ENCODE assay signal across 8 mouse cellular contexts in the genomic region with DNA sequence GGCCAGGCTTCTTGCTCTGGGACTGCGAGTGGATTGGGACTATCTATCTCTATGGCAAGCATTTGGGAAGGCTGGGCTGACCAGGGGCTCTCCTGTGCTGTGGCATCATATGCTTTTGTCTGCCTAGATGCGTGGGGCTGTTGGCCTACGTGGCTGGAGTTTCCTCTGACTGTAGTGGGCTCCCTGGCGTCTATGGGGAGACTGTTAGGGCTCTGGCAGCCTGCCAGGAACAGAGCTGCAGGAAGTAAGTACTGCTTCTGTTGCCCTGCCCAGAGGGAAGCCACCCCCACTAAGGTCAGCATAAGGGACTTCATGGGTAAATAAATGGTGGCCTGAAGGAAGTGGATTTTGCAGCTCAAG. TPM values are rescaled to one million over a fixed set of nuclear protein-coding genes. Genes with fewer than 3 reads are reported as not detected.
DNase-seq lines count a peak whose midpoint lies in the region; ATAC-seq lines count a peak whose summit lies in the region.

No protein-coding gene starts in this region.

- peak; percentile 68 for DNase-seq in adrenal gland, adult 2 months
- DNase-seq in hindbrain, embryonic 10.5 days (ENCODE audit: low spot score), result no peak
- DNase-seq in midbrain, embryonic 14.5 days, result peak; percentile 69
- DNase-seq in ovary, adult 18-20 months (ENCODE audit: low spot score), result no peak

- peak overlapping the region; percentile 99 for H3K4me2 ChIP-seq in forebrain, embryonic 13.5 days
- H3K4me2 ChIP-seq in limb, embryonic 12.5 days, result peak overlapping the region; percentile 100
- peak overlapping the region; percentile 93 for H3K4me2 ChIP-seq in midbrain, embryonic 14.5 days (ENCODE audit: low read length)

- peak overlapping the region; percentile 78 for H3K27ac ChIP-seq in forebrain, embryonic 13.5 days
- peak overlapping the region; percentile 100 for H3K27ac ChIP-seq in hindbrain, embryonic 10.5 days
- peak overlapping the region; percentile 72 for H3K27ac ChIP-seq in limb, embryonic 12.5 days
- H3K27ac ChIP-seq in midbrain, embryonic 14.5 days (replicated peaks; ENCODE audit: low read depth, low read length), result 0 out of 2 replicates have a peak overlapping the region, but pooled peaks have one; percentile 3

- peak overlapping the region; percentile 99 for H3K9ac ChIP-seq in forebrain, embryonic 13.5 days
- H3K9ac ChIP-seq in limb, embryonic 12.5 days (replicated peaks), result peak overlapping the region; percentile 98
- peak overlapping the region; percentile 93 for H3K9ac ChIP-seq in midbrain, embryonic 14.5 days (replicated peaks; ENCODE audit: low read length)

- peaks cover 65% of the 10 kb centered on the region for H3K36me3 ChIP-seq in megakaryocyte, embryonic 14.5 days (replicated peaks; ENCODE audit: low read length)
- H3K36me3 ChIP-seq in forebrain, embryonic 13.5 days (ENCODE audit: poor library complexity, severe bottlenecking), result peaks cover 63% of the 10 kb centered on the region
- peaks cover 70% of the 10 kb centered on the region for H3K36me3 ChIP-seq in hindbrain, embryonic 10.5 days
- H3K36me3 ChIP-seq in limb, embryonic 12.5 days, result peaks cover 62% of the 10 kb centered on the region
- H3K36me3 ChIP-seq in midbrain, embryonic 14.5 days (ENCODE audit: control insufficient read depth, insufficient read depth, low read length), result peaks cover 51% of the 10 kb centered on the region

- ATAC-seq in megakaryocyte, adult 5-6 weeks (ENCODE audit: poor library complexity, severe bottlenecking), result no peak
- no peak for ATAC-seq in forebrain, embryonic 13.5 days
- no peak for ATAC-seq in limb, embryonic 12.5 days (ENCODE audit: insufficient number of reproducible peaks, insufficient read depth, low FRiP score, low TSS enrichment, low read depth)
- ATAC-seq in midbrain, embryonic 14.5 days (ENCODE audit: low FRiP score, low TSS enrichment), result no peak

- no peaks in the 10 kb centered on the region for H3K27me3 ChIP-seq in megakaryocyte, embryonic 14.5 days (replicated peaks)
- H3K27me3 ChIP-seq in forebrain, embryonic 13.5 days, result no peaks in the 10 kb centered on the region
- H3K27me3 ChIP-seq in hindbrain, embryonic 10.5 days (ENCODE audit: insufficient read depth, poor library complexity, severe bottlenecking), result no peaks in the 10 kb centered on the region
- no peaks in the 10 kb centered on the region for H3K27me3 ChIP-seq in limb, embryonic 12.5 days
- H3K27me3 ChIP-seq in midbrain, embryonic 14.5 days (ENCODE audit: control insufficient read depth, insufficient read depth, low read length), result no peaks in the 10 kb centered on the region

- no peaks in the 10 kb centered on the region for H3K9me3 ChIP-seq in megakaryocyte, embryonic 14.5 days
- H3K9me3 ChIP-seq in forebrain, embryonic 13.5 days (replicated peaks), result no peaks in the 10 kb centered on the region
- H3K9me3 ChIP-seq in hindbrain, embryonic 10.5 days, result no peaks in the 10 kb centered on the region
- H3K9me3 ChIP-seq in limb, embryonic 12.5 days, result no peaks in the 10 kb centered on the region
- H3K9me3 ChIP-seq in midbrain, embryonic 14.5 days (ENCODE audit: control insufficient read depth, low read length), result no peaks in the 10 kb centered on the region

- WGBS in forebrain, embryonic 13.5 days, result 24% methylated on average over 4 of the region's 4 CpGs
- 60% methylated on average over 4 of the region's 4 CpGs for WGBS in hindbrain, embryonic 10.5 days
- WGBS in limb, embryonic 12.5 days, result 39% methylated on average over 4 of the region's 4 CpGs
- WGBS in midbrain, embryonic 14.5 days, result 29% methylated on average over 4 of the region's 4 CpGs

- peak overlapping the region; percentile 98 for H3K4me3 ChIP-seq in megakaryocyte, embryonic 14.5 days (replicated peaks)
- H3K4me3 ChIP-seq in forebrain, embryonic 13.5 days, result peak overlapping the region; percentile 100
- peak overlapping the region; percentile 98 for H3K4me3 ChIP-seq in hindbrain, embryonic 10.5 days
- H3K4me3 ChIP-seq in limb, embryonic 12.5 days (replicated peaks), result peak overlapping the region; percentile 99
- peak overlapping the region; percentile 98 for H3K4me3 ChIP-seq in midbrain, embryonic 14.5 days (replicated peaks; ENCODE audit: low read depth, low read length)

- peaks cover 70% of the 10 kb centered on the region for H3K4me1 ChIP-seq in megakaryocyte, embryonic 14.5 days
- H3K4me1 ChIP-seq in forebrain, embryonic 13.5 days, result peaks cover 56% of the 10 kb centered on the region
- H3K4me1 ChIP-seq in hindbrain, embryonic 10.5 days (replicated peaks), result peaks cover 59% of the 10 kb centered on the region
- peaks cover 50% of the 10 kb centered on the region for H3K4me1 ChIP-seq in limb, embryonic 12.5 days (replicated peaks)
- H3K4me1 ChIP-seq in midbrain, embryonic 14.5 days (ENCODE audit: control insufficient read depth, insufficient read depth, low read length), result peaks cover 44% of the 10 kb centered on the region

RNA-seq across cellular contexts. Expression of a gene that starts 3.2 kb away (rescaled TPM):
- 849 and 1,831 TPM in 2 replicates for polyA plus RNA-seq in megakaryocyte, embryonic 14.5 days (2012; ENCODE audit: insufficient read depth, low replicate concordance)
- total RNA-seq in megakaryocyte, adult 5-6 weeks (2015), result 138 and 144 TPM in 2 replicates
- 97.9 and 133 TPM in 2 replicates for total RNA-seq in megakaryocyte, adult 5-6 weeks (2017)
- total RNA-seq in adrenal gland, adult 2 months (2021), result 100 to 1,000 TPM; 217 to 332 TPM
- polyA plus RNA-seq in adrenal gland, adult 2 months (2012; rRNA removed), result 175 and 259 TPM in 2 replicates
- 148 and 171 TPM in 2 replicates for polyA plus RNA-seq in forebrain, embryonic 13.5 days (2015; fragmentation: Nextera tagmentation; extraction: Ambion mirVana)
- polyA plus RNA-seq in hindbrain, embryonic 10.5 days (2016; fragmentation: Nextera tagmentation; extraction: Ambion mirVana), result 288 and 338 TPM in 2 replicates
- polyA plus RNA-seq in limb, embryonic 12.5 days (2016; fragmentation: Nextera tagmentation; extraction: Ambion mirVana), result 373 and 403 TPM in 2 replicates
- 47.5 and 74.0 TPM in 2 replicates for polyA plus RNA-seq in midbrain, embryonic 14.5 days (2014; fragmentation: Nextera tagmentation; extraction: Ambion mirVana)

RNA-seq across cellular contexts. Expression of a gene that starts 16.8 kb away (rescaled TPM):
- polyA plus RNA-seq in megakaryocyte, embryonic 14.5 days (2012; ENCODE audit: insufficient read depth, low replicate concordance), result 96.7 and 434 TPM in 2 replicates
- total RNA-seq in megakaryocyte, adult 5-6 weeks (2015), result 322 and 372 TPM in 2 replicates
- 92.6 and 97.3 TPM in 2 replicates for total RNA-seq in megakaryocyte, adult 5-6 weeks (2017)
- total RNA-seq in adrenal gland, adult 2 months (2021), result under 1 TPM; 0.62 to 0.63 TPM
- polyA plus RNA-seq in adrenal gland, adult 2 months (2012; rRNA removed), result 3.4 and 4.1 TPM in 2 replicates
- polyA plus RNA-seq in forebrain, embryonic 13.5 days (2015; fragmentation: Nextera tagmentation; extraction: Ambion mirVana), result 12.8 and 15.9 TPM in 2 replicates
- polyA plus RNA-seq in hindbrain, embryonic 10.5 days (2016; fragmentation: Nextera tagmentation; extraction: Ambion mirVana), result 10.0 and 15.1 TPM in 2 replicates
- polyA plus RNA-seq in limb, embryonic 12.5 days (2016; fragmentation: Nextera tagmentation; extraction: Ambion mirVana), result 15.1 and 15.3 TPM in 2 replicates
- 14.9 and 16.7 TPM in 2 replicates for polyA plus RNA-seq in midbrain, embryonic 14.5 days (2014; fragmentation: Nextera tagmentation; extraction: Ambion mirVana)

RNA-seq across cellular contexts. Expression of a gene that starts 17.0 kb away (rescaled TPM):
- polyA plus RNA-seq in megakaryocyte, embryonic 14.5 days (2012; ENCODE audit: insufficient read depth, low replicate concordance), result 0.80 and 16.9 TPM in 2 replicates
- total RNA-seq in megakaryocyte, adult 5-6 weeks (2015), result 6.2 and 10.6 TPM in 2 replicates
- 13.2 and 17.6 TPM in 2 replicates for total RNA-seq in megakaryocyte, adult 5-6 weeks (2017)
- total RNA-seq in adrenal gland, adult 2 months (2021), result 1 to 10 TPM; 1.2 to 2.2 TPM
- polyA plus RNA-seq in adrenal gland, adult 2 months (2012; rRNA removed), result 4.2 and 4.6 TPM in 2 replicates
- polyA plus RNA-seq in forebrain, embryonic 13.5 days (2015; fragmentation: Nextera tagmentation; extraction: Ambion mirVana), result 290 and 308 TPM in 2 replicates
- 122 and 205 TPM in 2 replicates for polyA plus RNA-seq in hindbrain, embryonic 10.5 days (2016; fragmentation: Nextera tagmentation; extraction: Ambion mirVana)
- polyA plus RNA-seq in limb, embryonic 12.5 days (2016; fragmentation: Nextera tagmentation; extraction: Ambion mirVana), result 157 and 162 TPM in 2 replicates
- 342 and 375 TPM in 2 replicates for polyA plus RNA-seq in midbrain, embryonic 14.5 days (2014; fragmentation: Nextera tagmentation; extraction: Ambion mirVana)

RNA-seq across cellular contexts. Expression of a gene that starts 28.6 kb away (rescaled TPM):
- 5.6 and 23.2 TPM in 2 replicates for polyA plus RNA-seq in megakaryocyte, embryonic 14.5 days (2012; ENCODE audit: insufficient read depth, low replicate concordance)
- 348 and 366 TPM in 2 replicates for total RNA-seq in megakaryocyte, adult 5-6 weeks (2015)
- 161 and 164 TPM in 2 replicates for total RNA-seq in megakaryocyte, adult 5-6 weeks (2017)
- total RNA-seq in adrenal gland, adult 2 months (2021), result under 1 TPM; 0.49 to 0.79 TPM
- polyA plus RNA-seq in adrenal gland, adult 2 months (2012; rRNA removed), result 0.34 and 1.1 TPM in 2 replicates
- polyA plus RNA-seq in forebrain, embryonic 13.5 days (2015; fragmentation: Nextera tagmentation; extraction: Ambion mirVana), result 0.24 TPM in 1 of 2 replicates, not detected in the other
- not detected in 2 replicates for polyA plus RNA-seq in hindbrain, embryonic 10.5 days (2016; fragmentation: Nextera tagmentation; extraction: Ambion mirVana)
- not detected in 2 replicates for polyA plus RNA-seq in limb, embryonic 12.5 days (2016; fragmentation: Nextera tagmentation; extraction: Ambion mirVana)
- not detected in 2 replicates for polyA plus RNA-seq in midbrain, embryonic 14.5 days (2014; fragmentation: Nextera tagmentation; extraction: Ambion mirVana)

RNA-seq across cellular contexts. Expression of a gene that starts 33.2 kb away (rescaled TPM):
- not detected in 2 replicates for polyA plus RNA-seq in megakaryocyte, embryonic 14.5 days (2012; ENCODE audit: insufficient read depth, low replicate concordance)
- not detected in 2 replicates for total RNA-seq in megakaryocyte, adult 5-6 weeks (2015)
- not detected in 2 replicates for total RNA-seq in megakaryocyte, adult 5-6 weeks (2017)
- 1,000 to 10,000 TPM; 2,358 to 4,405 TPM for total RNA-seq in adrenal gland, adult 2 months (2021)
- polyA plus RNA-seq in adrenal gland, adult 2 months (2012; rRNA removed), result 4,988 and 13,425 TPM in 2 replicates
- not detected in 2 replicates for polyA plus RNA-seq in forebrain, embryonic 13.5 days (2015; fragmentation: Nextera tagmentation; extraction: Ambion mirVana)
- not detected in 2 replicates for polyA plus RNA-seq in hindbrain, embryonic 10.5 days (2016; fragmentation: Nextera tagmentation; extraction: Ambion mirVana)
- polyA plus RNA-seq in limb, embryonic 12.5 days (2016; fragmentation: Nextera tagmentation; extraction: Ambion mirVana), result not detected in 2 replicates
- not detected in 2 replicates for polyA plus RNA-seq in midbrain, embryonic 14.5 days (2014; fragmentation: Nextera tagmentation; extraction: Ambion mirVana)

Comparison
In these comparisons a context has a peak if more than half of its experiments do, and no peak if none do; other contexts are left out.
1. DNase-seq: peak in adrenal gland, adult 2 months (single experiment) and midbrain, embryonic 14.5 days (single experiment); none in hindbrain, embryonic 10.5 days (single experiment) and ovary, adult 18-20 months (single experiment).
2. H3K27ac ChIP-seq: peak in every context shown above with its lines; median percentile 100 in hindbrain, embryonic 10.5 days; 78 in forebrain, embryonic 13.5 days; 72 in limb, embryonic 12.5 days; 3 in midbrain, embryonic 14.5 days.
3. Peak in every context shown above with its lines, with median percentiles within 50 percentile points of each other: H3K4me3 ChIP-seq, H3K4me2 ChIP-seq and H3K9ac ChIP-seq.